Mouse (Mus musculus) monocyte, adult 2 months (primary cell): ENCODE results near the gene Pnmt.

Source experiments
- DNase-seq, 2 experiments: peaks; one replicate each; pipeline ENCODE4 v3.0.0; 2022; ENCODE audit warnings: low spot score in 2 of 2, low read depth in 1 of 2

Pnmt gene

DNA sequence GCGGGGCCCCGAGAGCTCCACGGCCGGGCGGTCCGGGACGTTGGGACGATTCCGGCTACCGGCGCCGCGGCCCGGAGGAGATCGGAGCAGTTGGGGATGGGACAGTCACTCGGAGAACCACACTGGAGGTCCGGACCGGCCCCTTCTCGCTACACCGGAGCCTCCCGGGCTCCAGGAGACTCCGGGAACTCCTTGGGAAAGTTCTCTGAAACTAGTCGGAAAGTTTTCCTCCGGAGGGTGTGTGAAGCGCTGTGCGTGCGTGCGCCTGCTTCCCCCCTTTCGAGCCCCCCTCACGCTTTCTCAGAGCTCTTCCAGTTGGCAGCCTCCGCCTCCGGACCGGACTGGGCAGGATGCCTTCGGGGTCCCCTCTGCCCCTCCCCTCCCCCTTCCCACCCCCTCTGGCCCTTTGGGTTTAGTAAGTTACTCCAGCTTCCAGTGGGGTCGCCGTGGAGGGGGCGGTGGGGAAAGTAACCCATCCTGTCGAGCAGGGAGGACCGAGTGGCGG is 26.6 kb downstream of the Pnmt start:
- DNase-seq = no peak

DNA sequence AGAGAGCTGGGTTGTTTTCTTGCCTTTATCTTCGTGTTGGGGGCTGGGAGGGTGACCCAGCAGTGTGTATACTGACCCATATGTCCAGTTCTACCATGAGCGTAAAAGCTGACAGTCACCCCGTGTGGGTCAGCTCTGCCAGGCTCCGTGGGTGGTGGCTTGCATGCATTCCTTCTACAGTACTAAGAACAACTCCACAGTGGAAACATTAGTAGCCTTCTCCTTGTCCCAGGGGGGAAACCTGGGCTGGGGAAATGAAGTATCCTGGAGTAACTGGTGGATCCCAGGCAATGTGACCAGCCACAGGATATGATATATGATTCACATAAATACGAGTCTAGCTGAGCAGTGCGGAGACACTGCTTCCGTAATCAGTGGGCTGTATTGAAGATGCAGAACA is 27.5 kb downstream of the Pnmt start:
- DNase-seq = no peak

DNA sequence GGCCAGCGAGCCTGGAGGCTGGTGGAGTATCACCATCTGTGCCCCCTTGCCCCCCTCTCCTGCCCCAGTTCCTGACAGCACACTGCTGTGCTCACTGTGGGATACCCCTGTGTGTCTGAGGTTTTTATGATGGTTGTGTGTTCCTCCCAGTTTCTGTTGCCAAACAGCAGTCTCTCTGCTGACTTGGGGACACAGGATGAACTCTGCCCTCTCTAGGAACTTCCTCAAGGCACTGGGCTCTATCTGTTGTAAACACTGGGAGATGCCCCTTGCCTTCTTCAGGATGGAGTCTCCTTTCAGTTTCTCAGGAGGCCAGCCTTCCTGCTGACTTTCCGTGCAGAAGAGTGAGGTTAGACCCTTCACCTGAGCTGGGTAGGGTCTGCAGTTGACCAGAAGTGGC is 27.9 kb downstream of the Pnmt start:
- DNase-seq = no peak

DNA sequence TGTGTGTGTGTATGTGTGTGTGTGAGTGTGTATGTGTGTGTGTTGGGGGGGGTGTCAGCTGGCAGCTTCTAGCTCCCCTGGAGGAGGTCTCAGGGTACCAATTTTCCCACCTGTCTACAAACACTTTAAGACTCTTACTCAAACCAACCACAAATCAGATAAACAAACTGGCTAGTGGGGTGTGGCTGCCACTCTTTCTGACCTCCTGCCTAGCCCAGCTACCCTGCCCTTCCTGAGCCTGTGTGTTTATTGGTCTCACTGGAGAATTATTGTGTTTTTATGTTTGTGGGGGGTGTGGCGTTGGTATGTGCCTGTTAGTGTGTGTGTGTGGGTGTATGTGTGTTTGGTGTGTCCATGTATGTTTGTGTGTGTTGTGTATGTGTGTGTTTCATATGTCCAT is 30.8 kb downstream of the Pnmt start:
- no peak for DNase-seq

DNA sequence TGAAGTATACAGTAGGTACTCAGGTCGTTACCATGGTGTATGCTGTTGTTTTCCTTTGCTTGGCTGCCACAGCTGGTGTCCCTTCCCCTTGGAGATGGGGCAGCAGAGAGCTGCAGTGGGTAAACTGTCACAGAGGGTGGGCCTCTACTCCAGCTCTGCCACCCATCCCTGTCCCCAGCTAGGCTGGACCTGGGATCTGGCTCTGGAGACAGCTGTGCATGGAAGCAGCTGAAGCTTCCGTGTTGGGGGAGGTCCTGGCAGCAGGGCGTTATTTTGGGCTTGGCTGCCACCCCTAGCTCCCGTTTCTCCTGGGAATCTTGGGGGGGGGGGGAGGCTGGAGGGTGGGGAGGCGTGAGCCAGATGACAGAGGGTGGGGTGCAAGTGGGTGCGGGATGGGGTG is 32.0 kb downstream of the Pnmt start:
- DNase-seq = no peak

DNA sequence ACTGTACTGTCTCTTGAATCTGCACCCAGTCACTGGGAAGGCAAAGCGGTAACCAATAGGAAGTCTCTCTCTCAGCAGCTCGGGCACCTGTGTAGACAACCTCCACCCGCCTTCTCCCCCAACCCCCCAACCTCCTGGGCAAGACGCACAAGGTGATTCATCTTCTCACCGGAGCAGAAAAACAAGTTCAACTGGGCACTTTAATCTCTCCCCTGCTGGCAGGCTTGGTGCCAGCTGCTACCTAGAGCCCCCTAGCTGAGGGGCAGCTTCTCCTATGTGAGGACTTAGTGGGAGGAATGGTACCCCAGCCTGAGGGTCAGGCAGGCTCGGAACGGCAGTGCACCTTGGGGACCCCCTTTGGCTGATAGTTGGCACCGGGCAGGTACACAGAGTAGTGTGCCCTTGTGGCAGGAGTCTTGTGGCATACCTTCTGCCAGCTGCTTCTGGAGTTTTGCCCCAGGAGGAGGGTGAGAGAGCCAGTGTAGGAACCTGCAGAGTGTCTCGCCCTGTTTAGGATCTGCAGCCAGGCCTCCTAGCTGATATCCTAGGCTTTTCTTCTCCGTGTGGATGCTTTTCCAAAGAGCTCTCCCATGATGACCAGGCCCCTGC is 32.8 kb downstream of the Pnmt start:
- DNase-seq = no peak

DNA sequence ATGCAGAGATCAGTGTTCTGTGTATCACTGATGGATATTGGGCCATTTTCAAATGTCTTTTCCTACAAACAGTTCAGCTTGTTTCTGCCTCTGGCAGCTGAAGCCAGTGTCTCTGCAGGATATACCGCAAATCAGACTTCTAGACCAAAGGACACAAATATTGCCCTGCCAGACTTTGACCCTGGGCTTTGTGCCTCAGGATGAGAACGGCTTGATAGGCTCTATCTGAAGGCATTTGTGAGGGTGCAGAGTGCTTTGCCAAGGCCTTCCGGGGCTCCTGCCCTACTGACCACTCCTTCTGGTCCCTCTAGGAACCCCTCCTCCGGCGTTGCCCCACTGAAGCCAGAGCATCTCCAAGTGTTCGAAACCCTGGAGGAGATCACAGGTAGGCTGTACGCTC is 40.3 kb downstream of the Pnmt start:
- no peak for DNase-seq

DNA sequence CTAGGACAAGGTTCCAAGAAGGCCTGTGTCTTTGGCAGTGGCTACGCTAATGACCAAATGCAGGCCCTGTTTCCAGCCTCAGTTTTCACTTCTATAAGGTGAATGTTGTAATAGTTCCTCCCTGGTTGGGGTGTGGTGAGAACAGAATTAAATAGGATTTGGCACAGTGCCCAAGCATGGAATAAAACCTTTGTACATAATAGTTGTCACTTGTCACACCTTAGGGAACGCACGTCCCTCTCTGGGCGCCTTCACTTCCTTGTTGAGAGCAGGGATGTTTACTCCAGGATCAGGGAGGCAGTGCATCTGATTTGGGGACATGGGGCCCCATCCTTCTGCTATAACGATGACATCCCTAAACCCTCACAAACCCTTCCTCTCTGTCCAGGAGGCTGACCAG is 42.2 kb downstream of the Pnmt start:
- DNase-seq = no peak

DNA sequence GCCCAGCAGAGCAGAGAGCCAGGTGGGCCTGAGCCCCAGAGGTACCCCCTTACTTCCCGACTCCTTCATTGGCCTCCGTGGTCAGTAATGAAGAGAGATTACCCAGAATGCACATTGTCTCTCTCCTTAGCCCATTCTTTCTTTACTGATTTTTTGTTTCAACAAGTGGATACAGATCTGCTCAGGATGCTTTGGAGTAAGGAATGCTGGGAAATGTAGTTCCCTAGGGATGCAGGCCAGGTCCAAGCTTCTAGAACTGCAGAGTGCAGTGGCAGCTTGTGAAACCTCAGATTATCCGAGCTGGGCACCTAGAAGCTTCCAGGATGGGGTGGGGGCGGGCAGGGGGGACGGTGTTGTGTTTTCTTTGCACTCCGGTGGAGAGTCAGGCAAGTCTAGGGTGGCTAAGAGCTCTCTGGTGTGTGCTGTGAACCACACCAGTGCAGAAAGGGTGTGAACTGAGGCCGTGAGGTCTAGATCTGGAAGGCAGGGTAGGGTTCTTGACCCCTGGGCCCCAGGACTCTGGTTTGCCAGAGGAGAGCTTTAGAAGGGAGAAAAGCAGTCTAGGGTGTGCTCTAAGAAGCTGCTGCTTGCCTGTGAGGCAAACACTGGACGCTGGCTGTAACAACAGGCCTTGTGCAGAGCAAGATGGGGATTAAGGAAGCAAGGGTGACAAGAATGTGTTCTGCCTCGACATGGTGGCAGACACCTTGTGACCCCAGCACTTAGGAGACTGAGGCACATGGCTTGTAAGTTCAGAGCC is 45.7 kb downstream of the Pnmt start:
- no peak for DNase-seq

DNA sequence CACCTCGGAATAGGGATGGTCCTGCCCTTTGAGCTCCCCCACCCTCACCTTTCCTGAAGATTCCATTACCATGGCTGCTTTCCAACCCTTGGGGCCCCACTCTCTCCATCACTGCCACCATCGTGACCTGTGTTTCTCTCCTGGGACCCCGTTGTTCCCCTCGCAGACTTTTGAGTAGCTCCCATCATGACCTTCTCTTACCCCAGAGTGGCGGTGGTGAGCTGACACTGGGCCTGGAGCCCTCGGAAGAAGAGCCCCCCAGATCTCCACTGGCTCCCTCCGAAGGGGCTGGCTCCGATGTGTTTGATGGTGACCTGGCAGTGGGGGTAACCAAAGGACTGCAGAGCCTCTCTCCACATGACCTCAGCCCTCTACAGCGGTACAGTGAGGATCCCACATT is 49.5 kb downstream of the Pnmt start:
- no peak for DNase-seq

DNA sequence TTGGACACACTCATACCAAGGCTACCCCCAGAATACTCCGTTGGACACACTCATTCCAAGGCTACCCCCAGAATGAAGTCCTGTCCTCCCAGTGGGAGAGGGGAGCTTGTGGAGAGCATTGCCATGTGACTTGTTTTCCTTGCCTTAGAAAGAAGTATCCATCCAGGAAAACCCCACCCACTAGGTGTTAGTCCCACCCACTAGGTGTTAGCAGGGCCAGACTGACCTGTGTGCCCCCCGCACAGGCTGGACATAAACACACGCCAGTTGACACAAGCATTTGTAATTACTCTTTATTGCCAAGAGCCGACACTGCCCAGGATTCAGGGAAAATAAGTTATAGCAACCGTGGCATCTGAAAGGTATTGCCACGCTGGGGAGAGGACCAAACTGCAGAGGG is 51.2 kb downstream of the Pnmt start:
- DNase-seq = no peak
